Mouse (Mus musculus): ENCODE measurements around the gene Vmn1r170. TPM values are rescaled to one million over a fixed set of nuclear protein-coding genes. Genes with fewer than 3 reads are reported as not detected.
"Not testable (repeated sequence)": the region's sequence is repeated elsewhere in the genome, so short reads cannot be mapped to it uniquely, and the experiment has no call there.

The Vmn1r170 gene
- not detected in 2 replicates for total RNA-seq (2014; fragmentation: Nextera tagmentation)
- total RNA-seq (2017), result not detected in 2 replicates

- not testable (repeated sequence) for ATAC-seq (replicated peaks; ENCODE audit: low FRiP score, low TSS enrichment, poor library complexity, severe bottlenecking)
These were observed at the start of gene Vmn1r170 for GRCm38 (mm10) chr7:23605875-23606274. Vmn1r170 (plus strand) TSS chr7:23606175.

- not testable (repeated sequence) for ATAC-seq (replicated peaks; ENCODE audit: low FRiP score, low TSS enrichment, poor library complexity, severe bottlenecking)
These were observed 30.7 kb upstream of the Vmn1r170 start, which contains the start of gene Vmn1r169 for GRCm38 (mm10) chr7:23575226-23575625. Vmn1r169 (plus strand) TSS chr7:23575526.

GRCm38 (mm10) chr7:23630422-23630821, 24.4 kb downstream of the Vmn1r170 start, which contains the start of gene Vmn1r171:
Vmn1r171 (plus strand) TSS chr7:23630722.
- no peak for ATAC-seq (replicated peaks; ENCODE audit: low FRiP score, low TSS enrichment, poor library complexity, severe bottlenecking)

Other genes starting within 250 kb of the Vmn1r170 start
- not detected in 2 replicates for gene Nlrp5, start 220.3 kb upstream of the Vmn1r170 start, total RNA-seq (2014; fragmentation: Nextera tagmentation)
- gene Nlrp5, start 220.3 kb upstream of the Vmn1r170 start, total RNA-seq (2017), result not detected in 2 replicates
- not detected in 2 replicates for gene Vmn1r167, start 99.0 kb upstream of the Vmn1r170 start, total RNA-seq (2014; fragmentation: Nextera tagmentation)
- gene Vmn1r167, start 99.0 kb upstream of the Vmn1r170 start, total RNA-seq (2017), result not detected in 2 replicates
- not detected in 2 replicates for gene Vmn1r168, start 66.4 kb upstream of the Vmn1r170 start, total RNA-seq (2014; fragmentation: Nextera tagmentation)
- gene Vmn1r168, start 66.4 kb upstream of the Vmn1r170 start, total RNA-seq (2017), result not detected in 2 replicates
- gene Vmn1r169, start 30.6 kb upstream of the Vmn1r170 start, total RNA-seq (2014; fragmentation: Nextera tagmentation), result not detected in 2 replicates
- not detected in 2 replicates for gene Vmn1r169, start 30.6 kb upstream of the Vmn1r170 start, total RNA-seq (2017)
- gene Vmn1r171, start 24.5 kb downstream of the Vmn1r170 start, total RNA-seq (2014; fragmentation: Nextera tagmentation), result not detected in 2 replicates
- not detected in 2 replicates for gene Vmn1r171, start 24.5 kb downstream of the Vmn1r170 start, total RNA-seq (2017)
- not detected in 2 replicates for gene Vmn1r172, start 52.1 kb downstream of the Vmn1r170 start, total RNA-seq (2014; fragmentation: Nextera tagmentation)
- gene Vmn1r172, start 52.1 kb downstream of the Vmn1r170 start, total RNA-seq (2017), result not detected in 2 replicates
- not detected in 2 replicates for gene Vmn1r173, start 94.5 kb downstream of the Vmn1r170 start, total RNA-seq (2014; fragmentation: Nextera tagmentation)
- not detected in 2 replicates for gene Vmn1r173, start 94.5 kb downstream of the Vmn1r170 start, total RNA-seq (2017)
- gene Vmn1r174, start 146.1 kb downstream of the Vmn1r170 start, total RNA-seq (2014; fragmentation: Nextera tagmentation), result not detected in 2 replicates
- not detected in 2 replicates for gene Vmn1r174, start 146.1 kb downstream of the Vmn1r170 start, total RNA-seq (2017)
- not detected in 2 replicates for gene Vmn1r175, start 204.5 kb downstream of the Vmn1r170 start, total RNA-seq (2014; fragmentation: Nextera tagmentation)
- not detected in 2 replicates for gene Vmn1r175, start 204.5 kb downstream of the Vmn1r170 start, total RNA-seq (2017)
- gene Vmn1r176, start 231.2 kb downstream of the Vmn1r170 start, total RNA-seq (2014; fragmentation: Nextera tagmentation), result not detected in 2 replicates
- not detected in 2 replicates for gene Vmn1r176, start 231.2 kb downstream of the Vmn1r170 start, total RNA-seq (2017)

Data from megakaryocyte-erythroid progenitor cell, adult 5-6 weeks (primary cell).